Mouse (Mus musculus): ENCODE results near the gene Atoh7. TPM values are rescaled to one million over a fixed set of nuclear protein-coding genes. Genes with fewer than 3 reads are reported as not detected.
A peak's percentile ranks its signal among the peaks of the same experiment; 100 is the strongest.

Gene Atoh7
- polyA plus RNA-seq, 1 experiment from 2014 or later: 0.79 TPM

DNA sequence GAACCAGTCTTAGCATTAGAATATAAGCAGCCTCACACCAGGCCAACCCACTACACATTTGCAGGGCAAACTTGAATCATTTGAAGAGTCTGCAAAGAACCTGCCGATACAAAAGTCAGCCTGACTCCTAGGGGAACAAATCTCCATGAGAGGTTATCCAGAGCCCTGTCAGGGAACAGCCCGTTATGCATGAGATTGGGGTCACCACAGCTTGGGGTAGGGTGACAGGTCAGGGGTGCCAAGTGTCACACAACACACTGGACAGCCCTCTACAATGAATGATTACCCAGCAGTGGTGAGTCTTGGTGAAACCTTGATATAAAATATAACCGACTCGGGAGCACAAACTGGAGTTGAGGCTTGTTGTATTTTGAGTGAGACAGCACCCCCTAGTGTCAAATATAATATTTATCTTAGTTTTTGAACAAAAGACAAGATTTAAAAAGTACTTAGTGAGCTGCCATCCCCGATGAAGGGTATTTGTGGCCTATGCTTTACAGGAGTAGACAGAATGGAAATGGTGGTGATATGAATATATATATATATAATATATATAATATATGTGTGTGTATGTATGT is 13.7 kb downstream of the Atoh7 start:
- Histone ChIP-seq H3K9ac (no peak overlapping the region), H3K4me3 (replicated peaks) (no peak overlapping the region), H3K27me3 (no peaks in the 10 kb centered on the region), H3K4me2 (no peak overlapping the region), H3K9me3 (no peaks in the 10 kb centered on the region), H3K36me3 (replicated peaks) (no peaks in the 10 kb centered on the region), H3K27ac (no peak overlapping the region), H3K4me1 (no peaks in the 10 kb centered on the region)
- 55% methylated on average over 5 of the region's 5 CpGs for WGBS
- ATAC-seq (ENCODE audit: low FRiP score): no peak

GRCm38 (mm10) chr10:63113716-63114360 is 14.4 kb downstream of the Atoh7 start:
- H3K27ac ChIP-seq: no peak overlapping the region
- no peak overlapping the region for H3K4me3 ChIP-seq (replicated peaks)
- H3K9me3 ChIP-seq: no peaks in the 10 kb centered on the region
- no peaks in the 10 kb centered on the region for H3K4me1 ChIP-seq
- no peaks in the 10 kb centered on the region for H3K36me3 ChIP-seq (replicated peaks)
- ATAC-seq (ENCODE audit: low FRiP score): no peak
- H3K4me2 ChIP-seq: no peak overlapping the region
- no peaks in the 10 kb centered on the region for H3K27me3 ChIP-seq
- H3K9ac ChIP-seq: no peak overlapping the region
- 88% methylated on average over 6 of the region's 6 CpGs for WGBS

DNA sequence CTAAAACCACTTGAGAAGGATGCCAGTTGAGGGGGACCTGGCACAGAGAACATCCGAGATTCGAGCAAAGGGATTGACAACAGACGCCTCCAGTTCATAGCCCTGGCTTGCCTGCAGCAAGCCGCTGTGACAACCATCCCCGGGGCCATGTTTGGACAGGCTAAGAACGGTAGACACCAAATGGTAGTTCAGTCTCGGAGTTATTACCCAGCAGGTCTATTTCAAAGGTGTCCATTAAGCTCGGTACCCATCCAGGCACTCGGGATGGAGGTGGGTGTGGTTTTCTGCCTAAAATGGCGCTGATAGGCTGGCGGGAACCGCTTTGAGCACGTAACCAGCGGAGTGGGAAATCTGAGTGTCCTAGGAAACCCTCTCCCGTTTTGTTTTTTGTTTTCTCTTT is 16.4 kb downstream of the Atoh7 start:
- no peak for ATAC-seq (ENCODE audit: low FRiP score)
- 84% methylated on average over 15 of the region's 15 CpGs for WGBS
- no peak overlapping the region for H3K4me2 ChIP-seq

GRCm38 (mm10) chr10:63116376-63116775 is 16.9 kb downstream of the Atoh7 start:
- H3K4me1 ChIP-seq: no peaks in the 10 kb centered on the region

More for the DNA sequence above, 16.4 kb downstream of the Atoh7 start:
- Histone ChIP-seq H3K27me3 (no peaks in the 10 kb centered on the region), H3K9me3 (no peaks in the 10 kb centered on the region), H3K9ac (no peak overlapping the region), H3K4me1 (no peaks in the 10 kb centered on the region), H3K36me3 (replicated peaks) (no peaks in the 10 kb centered on the region), H3K27ac (no peak overlapping the region), H3K4me3 (replicated peaks) (no peak overlapping the region)

DNA sequence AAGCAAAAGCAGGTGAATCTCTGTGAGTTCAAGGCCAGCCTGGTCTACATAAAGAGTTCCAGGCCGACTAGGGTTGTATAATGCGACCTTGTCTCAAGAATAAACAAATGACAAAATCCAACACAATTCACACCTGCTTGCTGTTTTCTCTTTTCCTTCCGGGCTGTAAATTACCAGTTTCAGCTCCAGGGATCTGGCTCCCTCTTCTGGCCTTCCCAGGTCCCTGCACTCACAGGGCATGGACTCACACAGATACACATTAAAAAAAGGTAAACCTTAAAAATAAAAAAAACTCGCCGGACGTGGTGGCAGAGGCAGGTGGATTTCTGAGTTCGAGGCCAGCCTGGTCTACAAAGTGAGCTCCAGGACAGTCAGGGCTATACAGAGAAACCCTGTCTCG is 18.1 kb downstream of the Atoh7 start:
- H3K4me1 ChIP-seq: no peaks in the 10 kb centered on the region
- no peak overlapping the region for H3K9ac ChIP-seq
- no peak overlapping the region for H3K4me2 ChIP-seq
- H3K9me3 ChIP-seq: no peaks in the 10 kb centered on the region
- H3K27ac ChIP-seq: no peak overlapping the region
- H3K4me3 ChIP-seq (replicated peaks): no peak overlapping the region
- H3K27me3 ChIP-seq: no peaks in the 10 kb centered on the region
- H3K36me3 ChIP-seq (replicated peaks): no peaks in the 10 kb centered on the region
- WGBS: 90% methylated on average over 8 of the region's 8 CpGs
- ATAC-seq (ENCODE audit: low FRiP score): no peak

More at GRCm38 (mm10) chr10:63116376-63116775, 16.9 kb downstream of the Atoh7 start:
- no peak overlapping the region for H3K27ac ChIP-seq
- H3K9me3 ChIP-seq: no peaks in the 10 kb centered on the region
- H3K36me3 ChIP-seq (replicated peaks): no peaks in the 10 kb centered on the region
- 91% methylated on average over 9 of the region's 9 CpGs for WGBS
- no peak overlapping the region for H3K9ac ChIP-seq
- no peak overlapping the region for H3K4me3 ChIP-seq (replicated peaks)
- no peaks in the 10 kb centered on the region for H3K27me3 ChIP-seq
- no peak overlapping the region for H3K4me2 ChIP-seq
- ATAC-seq (ENCODE audit: low FRiP score): no peak

GRCm38 (mm10) chr10:63119916-63120315 is 20.5 kb downstream of the Atoh7 start:
- no peak overlapping the region for H3K9ac ChIP-seq
- no peak for ATAC-seq (ENCODE audit: low FRiP score)
- H3K36me3 ChIP-seq (replicated peaks): no peaks in the 10 kb centered on the region

DNA sequence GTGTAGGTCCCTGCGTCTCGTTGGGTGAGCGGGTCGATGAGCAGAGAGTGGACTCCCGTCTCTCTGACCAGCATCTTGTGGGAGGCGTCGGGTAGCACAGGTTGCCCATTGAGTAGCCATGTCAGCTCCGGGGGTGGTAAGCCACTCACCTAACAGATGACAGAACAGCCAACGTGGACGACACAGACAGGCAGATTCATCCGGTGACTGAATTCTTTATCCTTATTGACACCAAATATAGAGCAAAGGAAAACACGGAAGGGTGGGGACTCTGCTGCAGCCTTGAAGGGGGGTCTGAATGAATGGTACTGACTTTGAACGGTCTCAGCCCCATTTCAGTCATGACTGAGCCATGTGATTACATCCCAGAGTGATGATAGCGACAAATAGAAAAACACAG is 22.5 kb downstream of the Atoh7 start:
- no peaks in the 10 kb centered on the region for H3K4me1 ChIP-seq
- H3K36me3 ChIP-seq (replicated peaks): no peaks in the 10 kb centered on the region
- no peak overlapping the region for H3K4me2 ChIP-seq
- no peak for ATAC-seq (ENCODE audit: low FRiP score)
- H3K9ac ChIP-seq: no peak overlapping the region
- no peaks in the 10 kb centered on the region for H3K9me3 ChIP-seq
- H3K27me3 ChIP-seq: no peaks in the 10 kb centered on the region
- 86% methylated on average over 14 of the region's 14 CpGs for WGBS
- no peak overlapping the region for H3K4me3 ChIP-seq (replicated peaks)
- no peak overlapping the region for H3K27ac ChIP-seq

More at GRCm38 (mm10) chr10:63119916-63120315, 20.5 kb downstream of the Atoh7 start:
- Histone ChIP-seq H3K4me2 (no peak overlapping the region), H3K27ac (no peak overlapping the region), H3K27me3 (no peaks in the 10 kb centered on the region), H3K4me3 (replicated peaks) (no peak overlapping the region), H3K4me1 (no peaks in the 10 kb centered on the region), H3K9me3 (no peaks in the 10 kb centered on the region)
- 79% methylated on average over 14 of the region's 14 CpGs for WGBS

DNA sequence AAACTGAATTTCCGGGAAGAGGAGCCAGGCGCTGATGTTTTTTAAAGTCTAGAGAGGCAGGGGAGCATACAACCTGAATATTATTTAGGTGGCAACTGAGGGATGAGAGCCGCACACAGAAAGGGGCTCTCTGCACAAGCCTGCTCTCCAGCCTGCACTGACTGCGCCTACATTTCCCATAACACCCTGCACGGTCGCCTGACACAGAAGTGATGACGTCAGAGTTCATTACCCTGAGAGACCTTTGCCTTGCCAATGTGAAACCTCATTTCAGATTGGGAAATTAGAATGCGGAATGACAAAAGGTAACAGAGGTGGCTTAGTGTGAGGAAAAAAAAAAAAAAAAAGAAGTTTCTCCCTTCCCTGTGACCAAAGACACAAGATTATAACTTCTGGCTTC is 23.1 kb downstream of the Atoh7 start:
- no peak overlapping the region for H3K27ac ChIP-seq
- peak; percentile 80 for ATAC-seq (ENCODE audit: low FRiP score)
- H3K9ac ChIP-seq: no peak overlapping the region
- no peaks in the 10 kb centered on the region for H3K27me3 ChIP-seq
- no peaks in the 10 kb centered on the region for H3K36me3 ChIP-seq (replicated peaks)
- WGBS: 33% methylated on average over 8 of the region's 8 CpGs
- no peak overlapping the region for H3K4me2 ChIP-seq
- H3K4me3 ChIP-seq (replicated peaks): no peak overlapping the region
- no peaks in the 10 kb centered on the region for H3K4me1 ChIP-seq
- no peaks in the 10 kb centered on the region for H3K9me3 ChIP-seq

DNA sequence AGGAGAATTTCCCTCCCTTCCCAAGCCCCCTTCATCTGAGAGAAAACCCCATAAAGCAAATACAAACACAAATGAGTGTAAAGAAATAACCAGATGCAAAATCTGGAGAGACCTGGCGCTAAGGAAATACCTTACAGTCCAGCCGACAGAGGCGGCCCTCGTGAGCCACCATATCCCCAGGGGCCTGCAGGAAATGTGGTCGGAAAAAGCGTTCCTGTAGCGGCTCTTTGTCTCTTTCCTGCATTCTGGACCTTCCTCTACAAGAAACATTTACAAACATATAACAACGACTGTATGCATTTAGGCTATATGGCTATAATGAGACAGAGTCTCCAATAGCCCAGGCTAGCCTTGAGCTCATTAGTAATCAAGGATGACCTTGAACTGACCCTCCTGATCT is 23.7 kb downstream of the Atoh7 start:
- no peaks in the 10 kb centered on the region for H3K9me3 ChIP-seq
- H3K27ac ChIP-seq: no peak overlapping the region
- no peaks in the 10 kb centered on the region for H3K27me3 ChIP-seq
- no peak overlapping the region for H3K4me3 ChIP-seq (replicated peaks)
- no peak for ATAC-seq (ENCODE audit: low FRiP score)
- no peak overlapping the region for H3K9ac ChIP-seq
- no peaks in the 10 kb centered on the region for H3K4me1 ChIP-seq
- no peak overlapping the region for H3K4me2 ChIP-seq
- H3K36me3 ChIP-seq (replicated peaks): no peaks in the 10 kb centered on the region
- WGBS: 90% methylated on average over 8 of the region's 8 CpGs

DNA sequence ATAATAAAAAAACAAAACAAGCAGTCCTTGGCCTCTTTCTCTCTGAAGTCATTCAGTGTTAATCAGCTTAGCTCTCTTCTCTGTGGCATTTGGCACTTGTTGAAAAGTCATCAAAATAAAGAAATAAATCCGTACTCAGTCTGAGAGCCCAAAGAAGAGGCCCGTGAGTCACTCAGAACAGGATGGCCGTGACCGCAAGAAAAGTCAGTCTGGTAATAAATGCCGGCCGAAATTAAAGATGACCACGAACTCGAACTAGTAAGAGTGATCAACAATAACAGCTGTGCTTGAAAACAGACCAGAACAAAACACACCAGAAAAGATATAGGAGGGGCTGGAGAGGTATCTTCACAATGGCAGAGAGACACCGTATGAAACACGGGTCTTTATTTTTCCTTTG is 24.6 kb downstream of the Atoh7 start:
- 93% methylated on average over 10 of the region's 10 CpGs for WGBS
- H3K4me1 ChIP-seq: no peaks in the 10 kb centered on the region
- ATAC-seq (ENCODE audit: low FRiP score): no peak
- H3K4me2 ChIP-seq: no peak overlapping the region
- H3K4me3 ChIP-seq (replicated peaks): no peak overlapping the region
- no peaks in the 10 kb centered on the region for H3K36me3 ChIP-seq (replicated peaks)
- H3K27me3 ChIP-seq: no peaks in the 10 kb centered on the region
- no peak overlapping the region for H3K27ac ChIP-seq
- no peak overlapping the region for H3K9ac ChIP-seq
- H3K9me3 ChIP-seq: no peaks in the 10 kb centered on the region

DNA sequence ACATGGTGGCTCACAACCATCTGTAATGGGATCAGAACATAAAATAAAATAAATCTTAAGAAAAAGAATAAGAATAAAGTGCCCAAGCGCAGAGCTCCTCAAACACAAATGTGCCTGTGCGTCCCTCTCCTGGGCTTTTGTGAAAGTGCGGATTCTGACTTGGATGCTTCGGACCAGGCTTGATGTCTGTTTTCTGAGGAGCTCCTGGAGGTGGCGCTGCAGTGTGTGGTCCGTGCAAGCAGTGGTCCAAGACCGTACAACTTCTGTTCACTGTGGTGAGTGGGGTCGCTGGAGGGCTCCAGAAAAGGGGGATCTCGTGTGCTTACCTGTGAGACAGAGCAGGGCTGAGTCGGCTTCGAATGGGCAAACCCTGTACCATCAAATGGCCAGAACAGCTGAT is 25.9 kb downstream of the Atoh7 start:
- Histone ChIP-seq H3K4me1 (no peaks in the 10 kb centered on the region), H3K27ac (no peak overlapping the region), H3K4me2 (no peak overlapping the region), H3K36me3 (replicated peaks) (no peaks in the 10 kb centered on the region), H3K4me3 (replicated peaks) (no peak overlapping the region), H3K27me3 (no peaks in the 10 kb centered on the region), H3K9ac (no peak overlapping the region), H3K9me3 (no peaks in the 10 kb centered on the region)
- ATAC-seq (ENCODE audit: low FRiP score): no peak
- WGBS: 34% methylated on average over 11 of the region's 11 CpGs

GRCm38 (mm10) chr10:63126116-63126515 is 26.7 kb downstream of the Atoh7 start:
- Histone ChIP-seq H3K36me3 (replicated peaks) (no peaks in the 10 kb centered on the region), H3K9me3 (no peaks in the 10 kb centered on the region), H3K4me2 (no peak overlapping the region), H3K4me1 (no peaks in the 10 kb centered on the region), H3K27me3 (no peaks in the 10 kb centered on the region), H3K4me3 (replicated peaks) (no peak overlapping the region), H3K27ac (no peak overlapping the region), H3K9ac (no peak overlapping the region)
- WGBS: 87% methylated on average over 4 of the region's 4 CpGs
- no peak for ATAC-seq (ENCODE audit: low FRiP score)

GRCm38 (mm10) chr10:63127156-63127555 is 27.7 kb downstream of the Atoh7 start:
- Histone ChIP-seq H3K4me1 (no peaks in the 10 kb centered on the region), H3K36me3 (replicated peaks) (no peaks in the 10 kb centered on the region), H3K9me3 (no peaks in the 10 kb centered on the region), H3K27me3 (no peaks in the 10 kb centered on the region), H3K27ac (no peak overlapping the region), H3K4me3 (replicated peaks) (no peak overlapping the region), H3K9ac (no peak overlapping the region), H3K4me2 (no peak overlapping the region)
- WGBS: 87% methylated on average over 6 of the region's 6 CpGs
- ATAC-seq (ENCODE audit: low FRiP score): no peak
